Mouse (Mus musculus) thymus, postnatal 10 days (tissue): ENCODE results near the gene Gimap3.

Experiments used
- DNase-seq, 2 experiments: peaks; one replicate each; pipeline ENCODE4 v3.0.0; 2021; ENCODE audit warnings: low spot score in 2 of 2

The Gimap3 gene

DNA sequence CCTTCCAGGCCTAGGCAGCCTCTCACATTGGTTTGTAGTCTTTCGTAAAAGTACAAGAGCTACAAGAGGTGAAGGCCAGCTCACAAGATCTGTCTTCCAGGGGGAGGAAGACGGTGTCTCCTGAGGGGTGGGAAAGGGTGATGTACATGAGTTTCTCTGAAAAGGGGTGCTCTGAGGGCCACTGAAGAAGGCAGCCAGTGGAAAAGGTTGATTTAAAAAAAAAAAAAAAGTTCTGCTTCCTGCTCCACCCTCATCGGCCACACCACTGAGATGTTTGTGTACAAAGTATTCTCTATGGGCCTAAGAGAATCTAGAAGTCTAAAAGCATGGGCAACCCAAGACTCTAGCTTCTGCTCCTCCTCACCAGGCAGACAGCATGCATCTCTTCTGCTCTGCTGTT is at the start of gene Gimap3:
Gene Gimap3 (minus strand): TSS at position 156 of the 400 bp plus-strand sequence.
- peak in 1 of 2 experiments; percentile 6 for DNase-seq

DNA sequence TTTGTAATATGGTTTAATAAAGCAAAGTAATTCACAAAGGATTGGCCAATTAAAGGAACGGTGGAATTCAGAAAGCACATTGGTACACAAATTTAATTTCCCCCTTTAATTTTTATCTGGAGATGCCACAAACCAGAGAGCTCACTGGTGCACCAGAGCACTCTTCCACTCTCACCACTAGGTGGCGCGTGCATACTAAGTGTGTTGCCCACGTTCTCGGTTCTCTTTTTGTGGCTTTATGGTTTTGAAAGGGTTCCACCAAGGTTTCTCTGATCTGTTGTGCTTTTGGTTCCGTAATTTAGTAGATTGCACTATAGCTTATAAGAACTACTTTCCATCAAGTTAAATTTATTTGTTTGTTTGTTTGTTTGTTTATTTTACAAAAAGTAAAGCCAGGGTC is 47.2 kb upstream of the Gimap3 start:
- peak; percentile 37 to 79 for DNase-seq

DNA sequence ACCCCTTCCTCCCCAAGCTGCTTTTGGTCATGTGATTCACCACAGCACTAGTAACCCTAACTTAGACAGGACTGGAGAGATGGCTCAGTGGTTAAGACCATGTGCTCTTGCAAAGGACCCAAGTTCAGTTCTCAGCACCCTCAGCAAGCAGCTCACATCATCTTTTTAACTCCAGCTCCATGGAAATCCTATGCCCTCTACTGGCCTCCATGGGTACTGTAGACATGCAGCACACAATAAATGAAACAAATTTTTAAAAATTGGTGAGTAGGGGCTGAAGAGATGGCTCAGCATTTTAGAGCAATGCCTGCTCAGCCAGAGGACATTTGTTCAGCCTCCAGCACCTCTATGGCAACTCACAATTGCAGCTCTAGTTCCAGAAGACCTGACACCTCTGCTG is 44.4 kb upstream of the Gimap3 start:
- no peak for DNase-seq

DNA sequence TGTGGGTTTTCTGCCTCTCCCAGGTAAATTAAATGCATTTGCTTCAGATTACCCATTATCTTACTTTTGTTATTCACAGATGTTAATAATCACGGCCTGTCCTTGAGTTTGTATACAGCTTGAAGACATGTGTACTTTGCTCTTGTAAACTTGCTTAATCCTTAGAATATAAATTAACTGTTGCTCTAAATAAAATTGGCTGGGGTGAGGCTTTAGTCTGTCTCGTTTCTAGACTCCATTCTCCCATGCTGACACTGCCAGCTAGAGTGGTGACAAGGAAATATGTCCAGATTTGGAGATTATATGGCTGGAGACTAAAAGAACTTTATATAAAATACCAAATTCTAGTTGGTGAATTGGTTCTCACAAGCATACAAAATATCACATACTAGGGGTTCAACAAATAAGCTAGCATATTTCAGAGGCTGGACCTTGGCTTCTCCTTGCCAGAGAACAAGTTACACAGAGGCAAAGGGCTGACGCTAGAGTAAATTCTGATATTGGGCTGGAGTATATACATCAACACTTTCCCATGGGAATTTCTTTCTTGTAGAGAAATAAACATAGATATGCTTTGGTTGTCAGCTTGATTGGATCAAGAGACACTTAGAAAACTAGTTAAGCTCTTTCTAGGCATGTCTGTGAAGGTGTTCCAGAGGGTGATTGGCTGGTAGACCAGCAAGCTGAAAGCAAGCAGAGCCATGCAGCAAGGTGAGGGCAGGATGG is 39.0 kb upstream of the Gimap3 start:
- DNase-seq = no peak

DNA sequence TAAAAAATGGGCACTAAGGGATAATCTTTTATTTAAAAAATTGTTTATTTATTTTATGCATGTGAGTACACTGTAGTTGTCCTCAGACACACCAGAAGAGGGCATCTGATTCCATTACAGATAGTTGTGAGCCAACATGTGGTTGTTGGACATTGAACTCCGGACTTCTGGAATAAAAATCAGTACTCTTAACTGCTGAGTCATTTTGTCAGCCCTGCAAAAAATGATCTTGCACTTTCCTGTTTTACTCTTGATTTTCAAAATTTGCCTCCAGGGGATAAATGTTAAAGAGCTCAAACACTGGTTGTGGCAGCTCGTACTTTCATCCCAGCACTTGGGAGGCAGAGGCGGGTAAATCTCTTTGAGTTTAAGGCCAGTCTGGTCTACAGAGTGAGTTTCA is 36.1 kb upstream of the Gimap3 start:
- DNase-seq = no peak

DNA sequence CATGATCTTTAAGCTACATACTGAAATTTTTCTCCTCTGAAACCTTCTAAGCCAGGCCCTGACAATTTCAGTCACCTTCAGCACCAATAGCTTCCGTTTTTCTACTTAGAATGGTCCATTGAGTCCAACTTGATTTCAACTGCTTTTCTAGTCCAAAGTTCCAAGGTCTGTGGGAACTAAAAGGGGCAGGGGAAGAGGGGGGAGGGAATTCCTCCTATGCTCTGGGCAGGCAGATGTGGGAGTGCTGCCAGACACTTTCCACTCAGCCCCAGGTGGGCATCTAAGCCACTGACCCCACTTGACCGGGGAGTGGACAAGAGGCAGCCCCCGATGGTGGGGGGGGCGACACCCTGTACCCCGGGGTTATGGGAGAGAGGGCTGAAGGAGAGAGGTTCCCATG is 33.7 kb upstream of the Gimap3 start:
- DNase-seq = no peak

DNA sequence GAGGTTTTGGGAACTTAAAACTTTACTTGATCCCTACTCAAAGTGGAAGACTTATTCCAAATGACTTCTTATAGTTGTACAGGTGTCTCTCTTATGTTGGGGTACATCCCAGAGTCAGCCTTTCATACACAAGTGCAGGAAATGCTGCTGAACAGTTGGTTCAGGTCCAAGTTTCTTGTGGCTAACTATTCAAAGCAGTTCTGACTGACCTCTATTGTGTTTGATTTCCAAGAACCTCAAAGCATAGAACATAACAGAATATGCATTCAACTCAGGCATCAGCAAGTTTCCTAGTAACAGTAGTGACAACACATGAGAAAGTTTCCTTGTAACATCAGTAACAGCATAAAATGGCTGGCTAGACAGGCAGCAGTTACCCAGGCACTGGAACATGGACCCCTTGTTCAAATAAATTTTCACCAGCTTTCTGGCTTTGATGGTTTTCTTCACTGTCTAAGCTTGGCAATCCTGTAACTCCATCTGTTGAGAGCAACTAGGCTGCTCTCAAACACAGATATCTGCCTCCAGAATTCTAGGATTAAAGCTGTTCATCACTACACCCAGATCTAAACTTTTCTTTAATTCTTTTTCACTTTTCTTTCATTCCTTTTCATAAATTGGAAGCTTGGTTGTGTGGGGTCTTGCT is 32.9 kb upstream of the Gimap3 start:
- no peak for DNase-seq

DNA sequence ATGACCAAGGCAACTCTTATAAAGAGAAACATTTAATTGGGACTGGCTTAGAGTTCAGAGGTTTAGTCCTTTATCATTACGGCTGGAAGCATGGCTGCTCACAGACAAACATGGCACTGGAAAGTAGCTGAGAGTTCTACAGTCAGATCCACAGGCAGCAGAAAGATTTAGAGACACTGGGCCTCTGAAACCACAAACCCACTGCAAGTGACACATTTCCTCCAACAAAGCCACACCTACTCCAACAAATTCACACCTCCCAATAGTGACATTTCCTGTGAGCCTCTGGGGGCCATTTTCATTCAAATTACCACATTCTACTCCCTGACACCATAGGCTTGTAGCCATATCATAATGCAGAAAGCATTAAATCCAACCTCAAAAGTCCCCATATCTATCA is 31.2 kb upstream of the Gimap3 start:
- DNase-seq = no peak

DNA sequence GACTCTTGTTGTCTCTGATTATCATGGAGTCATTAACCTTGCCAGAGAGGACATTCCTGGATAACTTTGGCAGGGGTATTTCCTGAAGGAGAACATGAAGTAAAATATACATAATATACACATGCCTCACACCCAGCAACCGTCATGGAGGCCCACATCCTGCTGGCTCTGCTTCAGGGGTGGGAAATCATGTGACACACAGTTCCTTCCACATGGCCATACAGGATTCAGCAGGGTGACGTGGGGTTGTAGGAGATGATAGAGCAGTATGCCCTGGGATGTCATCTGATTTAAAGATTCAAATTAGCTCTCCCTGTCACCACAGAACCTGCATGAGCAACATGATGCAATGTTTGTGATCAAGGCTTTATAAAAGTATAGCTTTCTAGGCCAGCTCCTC is 17.2 kb upstream of the Gimap3 start:
- DNase-seq = no peak

DNA sequence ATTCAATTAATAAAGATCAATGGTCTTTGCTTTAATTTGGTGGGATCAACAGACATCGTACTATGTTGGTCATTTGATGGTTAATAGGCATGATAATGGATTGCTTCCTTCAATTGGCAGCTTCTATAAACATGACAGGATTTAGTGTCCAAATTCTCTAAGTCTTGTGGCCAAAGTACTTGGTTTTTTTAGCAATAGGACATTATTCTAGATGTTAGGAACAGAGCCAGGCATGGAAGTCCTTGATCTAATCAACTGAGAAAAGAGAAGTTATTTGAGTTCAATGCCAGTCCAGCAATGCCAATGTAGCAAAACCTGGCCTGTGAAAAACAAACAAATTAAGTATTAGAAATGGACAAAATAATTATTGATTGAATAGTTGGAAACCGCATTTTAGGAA is 14.9 kb upstream of the Gimap3 start:
- no peak for DNase-seq

DNA sequence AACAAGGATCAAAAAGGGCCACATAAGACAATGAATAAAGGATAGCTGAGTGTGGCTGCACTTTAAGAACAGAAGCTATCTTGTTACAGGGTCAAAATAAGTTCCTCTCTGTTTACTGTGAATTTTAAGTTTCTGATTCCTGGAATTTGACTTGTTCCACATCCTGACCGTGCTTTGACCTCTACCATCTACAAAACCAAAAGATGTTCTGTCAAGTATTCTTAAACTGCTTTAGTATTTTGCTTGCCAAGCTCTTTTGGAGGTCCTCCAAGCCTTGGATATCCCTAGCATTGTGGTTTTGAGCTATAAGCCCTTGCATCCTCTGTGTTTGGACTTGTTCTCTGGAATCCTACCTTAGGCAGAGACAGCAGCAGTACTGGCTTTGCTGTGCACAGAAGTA is 14.5 kb upstream of the Gimap3 start:
- no peak for DNase-seq

DNA sequence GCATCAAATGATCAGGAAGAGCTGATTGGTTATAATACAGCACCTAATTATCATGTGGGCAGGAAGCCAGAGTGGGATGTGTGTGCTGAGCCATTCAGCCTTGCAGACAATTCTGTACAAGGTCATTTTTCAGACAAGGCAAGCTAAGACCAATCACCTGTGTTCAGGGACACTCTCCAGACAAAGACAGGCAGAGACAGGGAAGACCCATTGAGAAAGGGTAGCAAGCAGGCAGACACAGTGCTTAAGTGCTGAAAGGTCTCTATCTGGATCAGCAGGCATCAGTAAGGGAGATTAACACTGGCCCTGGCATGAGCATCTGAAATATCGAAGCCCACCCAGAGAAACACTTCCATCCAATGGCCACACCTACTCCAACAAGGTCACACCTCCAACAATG is 13.8 kb upstream of the Gimap3 start:
- no peak for DNase-seq

DNA sequence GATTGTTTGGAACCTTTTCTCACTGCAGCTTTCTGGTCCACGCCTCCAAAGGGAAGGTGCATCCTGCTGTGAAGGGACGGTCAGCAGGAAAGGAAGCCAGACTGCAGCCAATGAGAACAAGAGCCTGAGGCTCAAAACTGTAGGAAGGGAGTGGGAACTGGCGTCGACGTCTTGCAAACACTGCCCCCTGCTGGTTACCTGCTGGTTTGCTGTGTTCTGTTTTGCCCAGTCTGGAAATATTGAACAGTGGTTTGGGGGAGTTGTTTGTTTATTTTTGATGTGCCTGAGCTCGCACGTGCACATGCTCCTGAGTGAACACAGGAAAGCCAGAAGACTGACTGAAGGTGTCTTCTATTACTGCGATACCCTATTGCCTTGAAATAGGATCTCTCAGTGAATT is 1.4 kb upstream of the Gimap3 start:
- peak; percentile 57 to 91 for DNase-seq

DNA sequence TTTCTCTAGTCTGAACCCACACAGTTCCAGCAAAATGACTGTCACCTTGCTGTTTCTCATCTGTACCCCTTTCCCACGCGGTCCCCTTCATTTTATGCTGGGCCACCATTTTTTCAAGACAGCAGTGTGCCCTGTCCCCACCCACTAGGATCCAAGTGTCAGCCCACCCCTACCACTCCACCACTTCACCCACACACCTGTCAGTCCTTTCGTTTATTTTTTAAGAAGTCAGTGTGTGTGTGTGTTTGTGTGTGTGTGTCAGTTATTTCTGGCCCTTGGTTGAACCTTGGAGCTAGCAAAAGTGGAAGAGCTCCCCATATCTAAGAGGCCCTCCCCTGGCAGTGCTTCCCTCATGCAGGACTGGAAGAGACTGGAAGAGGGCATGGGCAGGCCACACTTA is 1.7 kb downstream of the Gimap3 start:
- DNase-seq = no peak

DNA sequence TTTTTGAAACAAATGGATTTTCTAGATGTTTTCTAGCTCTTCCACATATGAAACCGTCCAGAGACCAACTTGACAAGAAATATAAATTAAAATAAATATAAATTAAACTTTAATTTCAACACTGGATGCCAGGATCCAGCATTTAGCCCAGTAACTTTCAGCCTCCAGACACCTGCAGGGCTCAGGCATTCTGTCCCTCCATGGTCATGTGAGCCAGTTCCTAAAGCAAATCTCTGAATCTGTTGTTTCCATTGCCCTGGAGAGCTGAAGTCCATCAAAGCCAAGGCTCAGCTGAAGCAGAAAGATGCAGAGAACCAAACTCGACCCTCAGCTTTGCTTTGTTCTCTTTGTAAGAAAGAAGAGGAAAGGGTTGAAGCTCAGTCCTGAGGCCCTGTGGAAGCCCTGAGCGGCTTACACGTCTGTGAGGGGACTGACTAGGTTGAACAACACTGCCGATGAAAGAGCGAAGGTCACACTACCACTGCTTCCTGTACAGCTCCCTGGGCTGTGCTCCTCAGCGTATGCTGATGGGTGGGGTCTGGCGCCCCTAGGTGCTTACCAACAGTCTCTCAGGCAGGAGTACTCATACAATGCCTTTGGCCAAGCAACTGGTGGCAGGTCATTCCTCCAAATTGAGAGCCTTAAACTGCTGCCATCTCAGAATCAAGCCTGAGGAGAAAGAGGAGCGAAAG is 2.3 kb downstream of the Gimap3 start:
- DNase-seq = peak; percentile 68 to 69

DNA sequence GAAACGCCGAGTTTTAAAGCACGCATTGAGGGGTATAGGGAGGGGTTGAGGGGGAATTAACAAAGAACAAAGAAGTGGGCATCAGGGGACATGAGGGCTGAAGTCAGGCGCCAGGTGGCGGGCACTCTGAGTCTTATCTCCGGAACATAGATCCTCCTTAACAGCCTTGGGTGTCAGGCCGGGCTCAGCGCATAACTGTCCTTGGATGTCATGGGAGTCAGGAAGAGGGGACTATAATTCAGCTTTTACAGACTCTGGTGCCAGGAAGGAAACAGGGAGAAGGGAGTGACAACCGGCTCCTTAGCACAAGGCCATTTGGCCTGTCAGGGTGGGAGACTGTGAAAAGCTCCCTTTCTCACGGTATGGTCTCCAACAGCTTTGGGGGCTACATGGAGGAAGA is 6.2 kb downstream of the Gimap3 start:
- DNase-seq = no peak

DNA sequence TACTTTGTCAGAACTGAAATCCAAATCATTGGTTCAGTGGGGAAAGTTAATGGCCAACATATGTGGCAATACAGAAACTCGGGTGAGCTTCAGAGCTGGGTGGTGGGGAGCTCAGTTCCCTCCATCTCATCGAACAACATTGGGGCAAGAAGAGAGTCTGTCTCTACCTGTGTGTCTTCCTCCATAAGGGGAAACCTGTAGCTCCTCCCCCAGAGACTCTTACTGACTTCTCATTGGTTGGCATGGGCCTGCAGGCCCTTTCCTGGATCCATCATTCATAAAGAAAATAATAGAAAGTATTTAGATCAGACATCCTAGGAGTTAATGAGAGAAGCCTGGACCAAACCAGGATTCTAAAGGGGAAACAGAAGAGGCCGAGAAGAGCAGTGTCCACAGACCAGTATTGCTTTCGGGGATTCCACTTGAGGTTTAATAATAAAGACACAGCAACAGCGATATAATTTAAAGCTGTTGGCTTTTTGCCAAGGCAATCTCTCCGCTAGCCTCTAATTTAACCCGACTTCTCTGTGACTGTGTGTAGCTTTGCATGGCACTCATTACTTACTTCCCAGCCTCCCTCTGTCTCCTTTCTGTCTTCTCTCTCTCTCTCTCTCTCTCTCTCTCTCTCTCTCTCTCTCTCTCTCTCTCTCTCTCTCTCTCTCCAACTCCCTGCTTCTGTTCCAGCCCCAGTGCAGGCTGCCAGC is 6.9 kb downstream of the Gimap3 start:
- DNase-seq = no peak

DNA sequence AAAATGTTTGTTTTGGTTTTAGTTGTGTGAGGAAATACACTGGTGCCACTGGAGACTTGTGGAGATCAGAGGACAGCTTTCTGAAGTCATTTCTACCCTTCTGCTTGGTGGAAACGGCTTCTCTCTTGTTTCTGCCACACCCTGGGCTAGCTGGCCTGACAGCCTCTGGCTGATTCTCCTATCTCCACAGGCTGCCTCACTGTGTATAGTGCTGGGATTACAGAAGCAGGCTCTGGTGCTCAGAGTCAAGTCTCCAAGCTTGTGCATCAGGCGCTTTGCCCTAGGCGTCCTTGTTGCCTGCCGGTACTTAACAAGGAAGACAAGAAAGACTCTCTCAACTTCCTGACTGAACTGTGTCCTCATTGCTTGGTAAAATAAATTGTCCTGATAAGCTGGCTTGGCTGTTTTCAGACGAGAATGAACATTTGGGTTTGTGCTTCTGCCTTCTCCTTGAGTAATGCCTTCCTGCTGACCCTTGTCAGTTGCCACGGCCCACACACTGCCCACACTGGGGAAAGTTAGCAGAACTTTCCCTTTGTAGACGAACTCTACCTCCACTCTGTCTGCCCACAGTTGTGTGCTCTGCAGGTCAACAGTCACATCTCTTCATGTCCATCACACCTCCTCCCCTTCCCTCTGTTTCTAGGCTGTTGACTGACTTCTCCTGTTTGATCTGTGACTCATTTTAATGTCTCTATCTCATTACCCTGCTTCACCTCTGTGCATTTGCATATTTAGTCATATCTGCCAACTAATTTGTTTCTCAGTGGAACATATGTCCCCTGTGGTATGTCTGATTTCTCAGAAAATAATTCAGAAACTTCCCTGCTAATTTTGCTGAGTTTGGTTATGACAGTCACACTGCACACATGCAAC is 23.3 kb downstream of the Gimap3 start:
- DNase-seq = no peak

DNA sequence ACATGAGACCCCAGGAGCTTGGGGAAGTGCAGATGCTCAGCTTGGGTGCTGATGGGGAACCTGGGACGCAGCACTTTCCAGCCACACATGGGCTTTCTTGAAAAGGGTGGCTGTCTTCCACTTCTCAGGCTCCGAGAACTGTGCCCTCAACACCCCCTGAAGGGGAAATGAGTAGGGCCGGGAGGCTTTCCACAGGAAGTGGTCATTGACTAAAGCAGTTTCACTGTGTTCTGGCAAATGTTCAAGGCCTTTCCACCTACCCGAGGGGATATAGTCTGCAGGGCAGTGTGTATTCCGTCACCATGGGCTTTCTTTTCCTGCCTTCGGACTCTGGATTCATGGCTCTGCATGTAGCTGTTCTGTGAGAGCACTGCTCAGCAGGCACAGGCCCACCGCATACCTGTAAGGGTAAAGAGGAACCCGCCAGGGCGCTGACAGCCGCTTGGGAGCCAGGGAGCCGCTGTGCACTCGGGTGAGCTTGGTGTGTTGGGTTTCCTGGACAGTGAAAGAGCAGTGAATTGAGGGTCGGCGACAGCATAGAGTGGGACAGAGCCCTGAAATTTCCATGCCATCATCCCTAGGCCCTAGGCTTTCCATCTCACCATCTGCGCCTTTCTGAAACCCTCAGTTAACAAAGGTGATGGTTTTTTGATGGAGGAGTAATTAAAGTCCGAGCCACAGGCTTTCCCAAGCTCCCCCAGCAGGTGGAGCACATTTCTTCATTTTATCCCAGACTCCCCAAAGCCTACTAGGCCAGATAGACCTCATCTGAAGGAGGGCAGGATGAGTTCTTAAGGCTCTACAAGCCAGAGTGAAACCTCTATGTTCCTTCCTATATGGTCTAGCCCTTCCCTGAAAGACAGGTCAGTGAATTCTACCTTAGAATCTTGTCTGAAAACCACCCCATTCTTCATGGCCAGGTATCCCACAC is 24.4 kb downstream of the Gimap3 start, which contains the start of gene Gimap5:
Gene Gimap5 (plus strand): TSS at position 239 of the 931 bp plus-strand sequence.
- DNase-seq = peak; percentile 49 to 64

DNA sequence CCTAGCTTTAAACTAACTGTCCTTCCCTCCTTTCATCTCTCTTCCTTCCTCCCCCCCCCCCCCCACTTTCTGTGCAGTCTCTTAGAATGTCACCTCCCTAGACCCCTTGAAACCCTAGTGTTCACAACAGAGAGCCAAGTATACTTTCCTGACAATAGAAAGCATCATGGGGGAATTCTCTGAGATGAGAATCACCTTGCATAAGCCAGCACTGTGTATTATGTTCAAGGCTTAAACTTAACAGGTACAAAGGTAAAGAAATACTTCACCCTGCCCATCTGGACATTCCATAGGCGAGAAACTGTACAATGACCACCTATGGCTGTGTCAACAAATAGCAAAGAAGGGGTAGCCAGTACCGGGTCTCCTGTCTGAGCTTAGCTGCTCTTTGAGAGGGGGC is 25.2 kb downstream of the Gimap3 start:
- no peak for DNase-seq
